Mouse (Mus musculus) MEL (cell line): ENCODE results near the gene Cdk5rap1. TPM values are rescaled to one million over a fixed set of nuclear protein-coding genes. Genes with fewer than 3 reads are reported as not detected.

Experiments used
- DNase-seq: peaks from one replicate; pipeline ENCODE4 v3.0.0; 2011; ENCODE audit warnings: low read depth, low spot score
- H3K27ac ChIP-seq: 2 replicates; pipeline ENCODE4 v1.5.1; 2012; ENCODE audit warnings: low read depth, mild to moderate bottlenecking, control low read depth, low read length, moderate library complexity; ENCODE audit not compliant: control insufficient read depth
- H3K27me3 ChIP-seq, 2 experiments: fragments of 150-350 bp in 1 of 2; sonication (generic) in 1 of 2; 2 replicates each; pipeline ENCODE4 v1.6.1; 2012; ENCODE audit warnings: low read length in 2 of 2, mild to moderate bottlenecking in 2 of 2, improper control_type of control experiment in 1 of 2, moderate library complexity in 1 of 2; ENCODE audit not compliant: insufficient read depth in 2 of 2, control insufficient read depth in 1 of 2
- H3K36me3 ChIP-seq, 2 experiments: 2 replicates each; pipeline ENCODE4 v1.6.1; 2012 to 2014; ENCODE audit warnings: low read length in 2 of 2, improper control_type of control experiment in 1 of 2, inconsistent platforms in 1 of 2, mild to moderate bottlenecking in 1 of 2; ENCODE audit not compliant: insufficient read depth in 2 of 2, control insufficient read depth in 1 of 2
- H3K4me1 ChIP-seq, 2 experiments: fragments of 150-350 bp in 1 of 2; sonication (generic) in 1 of 2; 2 replicates each; pipeline ENCODE4 v1.6.1; 2012; ENCODE audit warnings: low read length in 2 of 2, improper control_type of control experiment in 1 of 2, mild to moderate bottlenecking in 1 of 2; ENCODE audit not compliant: insufficient read depth in 2 of 2, control insufficient read depth in 1 of 2
- H3K4me3 ChIP-seq, 2 experiments: fragments of 150-350 bp in 1 of 2; sonication (generic) in 1 of 2; 2 replicates each; pipeline ENCODE4 v1.5.1; 2012; ENCODE audit warnings: low read depth in 2 of 2, low read length in 2 of 2, mild to moderate bottlenecking in 2 of 2, moderate library complexity in 2 of 2, control low read depth in 1 of 2, improper control_type of control experiment in 1 of 2; ENCODE audit not compliant: control insufficient read depth in 1 of 2, insufficient read depth in 1 of 2
- H3K79me2 ChIP-seq: 2 replicates; pipeline ENCODE4 v1.6.1; 2012; ENCODE audit warnings: mild to moderate bottlenecking, low read length, moderate library complexity; ENCODE audit not compliant: control insufficient read depth, poor library complexity, insufficient read depth
- H3K9ac ChIP-seq: 2 replicates; pipeline ENCODE4 v1.6.1; 2012; ENCODE audit warnings: low read depth, mild to moderate bottlenecking, control low read depth, low read length, moderate library complexity; ENCODE audit not compliant: control insufficient read depth, poor library complexity, severe bottlenecking
- H3K9me3 ChIP-seq: fragments of 150-350 bp; sonication (generic); replicated peaks from 2 replicates; pipeline ENCODE4 v1.6.1; 2012; ENCODE audit warnings: mild to moderate bottlenecking, low read length, improper control_type of control experiment, moderate library complexity; ENCODE audit not compliant: insufficient read depth
- CHD1 ChIP-seq: IDR thresholded peaks from 2 replicates; pipeline ENCODE4 v1.6.1; 2012; ENCODE audit warnings: low read depth, mild to moderate bottlenecking, inconsistent platforms, low read length, improper control_type of control experiment
- CTCF ChIP-seq, 3 experiments: IDR thresholded peaks in 2 of 3; conservative IDR thresholded peaks in 1 of 3; 2 replicates each; pipeline ENCODE4 v1.5.1; 2011 to 2012; ENCODE audit warnings: low read length in 3 of 3, low read depth in 2 of 3, mild to moderate bottlenecking in 2 of 3, improper control_type of control experiment in 1 of 3, inconsistent platforms in 1 of 3, mixed read lengths in 1 of 3, moderate library complexity in 1 of 3; ENCODE audit not compliant: control insufficient read depth in 1 of 3, insufficient read depth in 1 of 3, poor library complexity in 1 of 3, severe bottlenecking in 1 of 3
- EP300 ChIP-seq, 2 experiments: IDR thresholded peaks; 2 replicates each; pipeline ENCODE4 v1.6.1; 2011; ENCODE audit warnings: improper control_type of control experiment in 2 of 2, low read length in 2 of 2, low read depth in 1 of 2, mild to moderate bottlenecking in 1 of 2
- ETS1 ChIP-seq: IDR thresholded peaks from 2 replicates; pipeline ENCODE4 v1.6.1; 2012; ENCODE audit warnings: low read depth, mild to moderate bottlenecking, inconsistent platforms, low read length, improper control_type of control experiment, moderate library complexity
- GABPA ChIP-seq: IDR thresholded peaks from 2 replicates; pipeline ENCODE4 v1.6.1; 2012; ENCODE audit warnings: low read depth, mild to moderate bottlenecking, inconsistent platforms, low read length, improper control_type of control experiment, moderate library complexity
- JUND ChIP-seq: IDR thresholded peaks from 2 replicates; pipeline ENCODE4 v1.6.1; 2011; ENCODE audit warnings: low read depth, mild to moderate bottlenecking, improper control_type of control experiment, low read length
- MAX ChIP-seq: IDR thresholded peaks from 2 replicates; pipeline ENCODE4 v1.6.1; 2011; ENCODE audit warnings: low read length, improper control_type of control experiment
- MAZ ChIP-seq: IDR thresholded peaks from 2 replicates; pipeline ENCODE4 v1.6.1; 2012; ENCODE audit warnings: low read depth, mild to moderate bottlenecking, inconsistent platforms, low read length, improper control_type of control experiment
- MXI1 ChIP-seq: IDR thresholded peaks from 2 replicates; pipeline ENCODE4 v1.6.1; 2011; ENCODE audit warnings: mild to moderate bottlenecking, low read depth, low read length, improper control_type of control experiment
- MYB ChIP-seq: IDR thresholded peaks from 2 replicates; pipeline ENCODE4 v1.6.1; 2011; ENCODE audit warnings: mild to moderate bottlenecking, low read depth, low read length, improper control_type of control experiment
- NELFE ChIP-seq: IDR thresholded peaks from 2 replicates; pipeline ENCODE4 v1.6.1; 2011; ENCODE audit warnings: low read depth, low read length, improper control_type of control experiment
- POLR2AphosphoS2 ChIP-seq: IDR thresholded peaks from 2 replicates; pipeline ENCODE4 v1.6.1; 2011; ENCODE audit warnings: low read length, improper control_type of control experiment
- POLR2AphosphoS5 ChIP-seq: IDR thresholded peaks from 2 replicates; pipeline ENCODE4 v1.6.1; 2012; ENCODE audit warnings: low read depth, borderline replicate concordance, mild to moderate bottlenecking, inconsistent platforms, low read length, moderate library complexity, mixed read lengths
- SIN3A ChIP-seq: IDR thresholded peaks from 2 replicates; pipeline ENCODE4 v1.6.1; 2012; ENCODE audit warnings: low read length, improper control_type of control experiment, inconsistent platforms
- TBP ChIP-seq: IDR thresholded peaks from 2 replicates; pipeline ENCODE4 v1.8.0; 2011; ENCODE audit warnings: low read depth, low read length, improper control_type of control experiment
- USF1 ChIP-seq: IDR thresholded peaks from 2 replicates; pipeline ENCODE4 v1.6.1; 2014; ENCODE audit warnings: low read depth, mild to moderate bottlenecking, inconsistent platforms, low read length, improper control_type of control experiment, moderate library complexity
- ZKSCAN1 ChIP-seq: IDR thresholded peaks from 2 replicates; pipeline ENCODE4 v1.6.1; 2012; ENCODE audit warnings: low read depth, mild to moderate bottlenecking, inconsistent platforms, low read length, improper control_type of control experiment, moderate library complexity
- ZNF384 ChIP-seq: IDR thresholded peaks from 2 replicates; pipeline ENCODE4 v1.6.1; 2012; ENCODE audit warnings: low read depth, mild to moderate bottlenecking, inconsistent platforms, low read length, improper control_type of control experiment
- polyA plus RNA-seq, 2 experiments: library from polyadenylated mRNA; stranded (reverse) in 1 of 2; unstranded in 1 of 2; fragments of >175 nt in 1 of 2; fragments of >200 nt in 1 of 2; gene quantifications; 2 replicates each; pipeline versions ENCODE4 v1.2.1 to v1.2.4; 2012; ENCODE audit warnings: low replicate concordance in 2 of 2, low read depth in 1 of 2; ENCODE audit not compliant: insufficient read length in 2 of 2, insufficient read depth in 1 of 2, missing spikeins in 1 of 2
- total RNA-seq: library from RNA; depleted of rRNA; stranded (reverse); fragments of 300-350 nt; gene quantifications from 2 replicates; pipeline ENCODE4 v1.2.3, GENCODE M21; 2012

The Cdk5rap1 gene
- total and polyA plus RNA-seq, 3 experiments: 13.1 to 14.1 TPM; not detected in 1

GRCm38 (mm10) chr2:154407643-154408445 lies 35.0 kb upstream of the Cdk5rap1 start, which contains the start of gene Snta1 (continued):
- TF ChIP-seq MYB (no peak), ZNF384 (no peak), CHD1 (no peak), ZKSCAN1 (no peak), ETS1 (no peak), NELFE (0 out of 2 replicates have a peak, but pooled peaks have one; percentile 27), SIN3A (no peak), USF1 (no peak), POLR2AphosphoS5 (no peak), MXI1 (no peak), MAZ (no peak)

- Histone ChIP-seq H3K9me3 (no peaks in the 10 kb centered on the region), H3K4me1 (peaks cover 2 to 20% of the 10 kb centered on the region in 2 experiments; a peak in 3 of 4 replicates), H3K79me2 (no peaks in the 10 kb centered on the region), H3K36me3 (peaks cover 0 to 8% of the 10 kb centered on the region in 2 experiments; a peak in 2 of 4 replicates), H3K27me3 (no peaks in the 10 kb centered on the region), H3K27ac (no peak overlapping the region), H3K9ac (peak overlapping the region; percentile 68), H3K4me3 (peak overlapping the region; percentile 65 to 99)
- DNase-seq: peak; percentile 14
- no peak for TF ChIP-seq TBP
- TF ChIP-seq ZNF384: no peak
- TF ChIP-seq GABPA: no peak
- no peak for TF ChIP-seq SIN3A
- no peak for TF ChIP-seq ZKSCAN1
- TF ChIP-seq POLR2AphosphoS2: no peak
- TF ChIP-seq JUND: no peak
- TF ChIP-seq MAX: no peak
- no peak for TF ChIP-seq USF1
- TF ChIP-seq CHD1: no peak
- TF ChIP-seq EP300 (IDR thresholded peaks at IDR 0.05; ENCODE audit: low read depth in 1 of 2, low read length in 2 of 2): no peak
- no peak for TF ChIP-seq POLR2AphosphoS5
- TF ChIP-seq CTCF (IDR thresholded peaks at IDR 0.05 in 2 of 3, conservative IDR thresholded peaks at IDR 0.05 in 1 of 3; ENCODE audit: control insufficient read depth in 1 of 3, insufficient read depth in 1 of 3, low read depth in 2 of 3, low read length in 3 of 3, poor library complexity in 1 of 3, severe bottlenecking in 1 of 3): no peak
Observed at GRCm38 (mm10) chr2:154407063-154407642, 34.3 kb upstream of the Cdk5rap1 start.
